ENCODE assay signal across 16 mouse cellular contexts in genomic region chr11:109863951-109864350, GRCm38 (mm10). TPM values are rescaled to one million over a fixed set of nuclear protein-coding genes. Genes with fewer than 3 reads are reported as not detected.
"Had no signal": no experiment of that assay in that cellular context is flagged by ENCODE, and none has a peak within 500 bp of the region (broad histone marks: within the 10 kb centered on the region; RNA-seq: fewer than 3 reads in every experiment).

No protein-coding gene starts in this region.

- H3K27ac ChIP-seq: midbrain, embryonic 12.5 days; neural tube, embryonic 13.5 days; neural tube, embryonic 15.5 days had no signal

- H3K4me3 ChIP-seq: midbrain, embryonic 12.5 days; myocyte; neural tube, embryonic 13.5 days; neural tube, embryonic 15.5 days had no signal

- DNase-seq: right cerebral cortex, postnatal 25 days; thymus, adult 18-20 months had no signal

- H3K36me3 ChIP-seq: midbrain, embryonic 12.5 days; neural tube, embryonic 13.5 days; neural tube, embryonic 15.5 days had no signal

- H3K9me3 ChIP-seq: midbrain, embryonic 12.5 days; neural tube, embryonic 13.5 days; neural tube, embryonic 15.5 days had no signal

- H3K27me3 ChIP-seq: midbrain, embryonic 12.5 days; neural tube, embryonic 13.5 days; neural tube, embryonic 15.5 days had no signal

- H3K4me2 ChIP-seq: lung, embryonic 14.5 days; midbrain, embryonic 12.5 days; neural tube, embryonic 13.5 days; neural tube, embryonic 15.5 days had no signal

- H3K4me1 ChIP-seq: midbrain, embryonic 12.5 days had no signal

- H3K9ac ChIP-seq: lung, embryonic 14.5 days; midbrain, embryonic 12.5 days; neural tube, embryonic 13.5 days; neural tube, embryonic 15.5 days had no signal

- ATAC-seq: midbrain, embryonic 16.5 days had no signal

RNA-seq across cellular contexts. Expression of gene 1700012B07Rik, which starts 36.1 kb away (rescaled TPM):
- total RNA-seq: megakaryocyte, adult 5-6 weeks; megakaryocyte-erythroid progenitor cell, adult 5-6 weeks had no signal
- polyA plus RNA-seq: lung, embryonic 14.5 days; lung, embryonic 16.5 days; midbrain, embryonic 12.5 days; midbrain, embryonic 14.5 days; midbrain, embryonic 16.5 days; neural tube, embryonic 11.5 days; neural tube, embryonic 13.5 days; neural tube, embryonic 15.5 days; small intestine, adult 2 months; stomach, embryonic 14.5 days; stomach, embryonic 16.5 days had no signal
